Mouse (Mus musculus) lung, embryonic 16.5 days (tissue): ENCODE data around the gene Cebpa. TPM values are rescaled to one million over a fixed set of nuclear protein-coding genes. Genes with fewer than 3 reads are reported as not detected.

Experiments used
- ATAC-seq: fragments of 200-750 bp; cut with Nextera tagmentation; 2 replicates; pipeline ENCODE4 v1.8.0; 2017; ENCODE audit warnings: low read depth, mild to moderate bottlenecking, moderate library complexity
- H3K27ac ChIP-seq: fragments of 300-500 bp; sonication (generic); 2 replicates; pipeline ENCODE4 v1.5.1; 2014; ENCODE audit warnings: mild to moderate bottlenecking, control low read depth, low read length
- H3K27me3 ChIP-seq: fragments of 300-500 bp; sonication (generic); 2 replicates; pipeline ENCODE4 v1.6.1; 2014; ENCODE audit warnings: low read depth, low read length, mixed read lengths; ENCODE audit not compliant: control insufficient read depth, insufficient read depth
- H3K36me3 ChIP-seq: fragments of 300-500 bp; sonication (generic); 2 replicates; pipeline ENCODE4 v1.6.1; 2014; ENCODE audit warnings: low read length; ENCODE audit not compliant: control insufficient read depth, insufficient read depth
- H3K4me1 ChIP-seq: fragments of 300-500 bp; sonication (generic); replicated peaks from 2 replicates; pipeline ENCODE4 v1.6.1; 2014; ENCODE audit warnings: low read length, mixed read lengths; ENCODE audit not compliant: control insufficient read depth, insufficient read depth
- H3K4me2 ChIP-seq: fragments of 300-500 bp; sonication (generic); 2 replicates; pipeline ENCODE4 v1.6.1; 2014; ENCODE audit warnings: low read depth, low read length, control low read depth
- H3K4me3 ChIP-seq: fragments of 300-500 bp; sonication (generic); 2 replicates; pipeline ENCODE4 v1.5.1; 2014; ENCODE audit warnings: mild to moderate bottlenecking, low read length, control low read depth
- H3K9ac ChIP-seq: fragments of 300-500 bp; sonication (generic); 2 replicates; pipeline ENCODE4 v1.6.1; 2014; ENCODE audit warnings: low read length, control low read depth
- H3K9me3 ChIP-seq: fragments of 300-500 bp; sonication (generic); 2 replicates; pipeline ENCODE4 v1.6.1; 2016; ENCODE audit warnings: low read length; ENCODE audit not compliant: control insufficient read depth
- WGBS: fragments of 180-500 bp; shearing (Covaris S2); extraction: QIAGEN DNeasy Blood & Tissue Kit; methylation state at CpG from one replicate; pipeline ENCODE4 v1.1.7; 2014; 5-methylcytosine and 5-hydroxymethylcytosine counted together
- polyA plus RNA-seq: library from polyadenylated mRNA; unstranded; fragments of >200 nt; fragmentation: Nextera tagmentation; extraction: Ambion mirVana; gene quantifications from 2 replicates; pipeline ENCODE4 v1.2.1, GENCODE M21; 2015

Cebpa gene
- polyA plus RNA-seq, 1 experiment from 2014 or later = 7.5 TPM

- Histone ChIP-seq H3K4me1 (peaks cover 39% of the 10 kb centered on the region), H3K36me3 (no peaks in the 10 kb centered on the region), H3K27me3 (peaks cover 6% of the 10 kb centered on the region; the same call in 1 of the 2 replicates), H3K9me3 (no peaks in the 10 kb centered on the region), H3K4me2 (no peak overlapping the region), H3K4me3 (no peak overlapping the region), H3K9ac (no peak overlapping the region), H3K27ac (no peak overlapping the region)
- ATAC-seq = no peak
- WGBS = 62% methylated on average over 6 of the region's 6 CpGs
Measured at GRCm38 (mm10) chr7:35124745-35125144, 5.7 kb downstream of the Cebpa start.

GRCm38 (mm10) chr7:35125971-35126370, 6.9 kb downstream of the Cebpa start:
- Histone ChIP-seq H3K36me3 (no peaks in the 10 kb centered on the region), H3K27ac (no peak overlapping the region), H3K27me3 (peaks cover 6% of the 10 kb centered on the region; the same call in 1 of the 2 replicates), H3K9me3 (no peaks in the 10 kb centered on the region), H3K4me1 (peaks cover 49% of the 10 kb centered on the region), H3K9ac (no peak overlapping the region), H3K4me3 (no peak overlapping the region), H3K4me2 (no peak overlapping the region)
- no peak for ATAC-seq
- WGBS = 73% methylated on average over 5 of the region's 5 CpGs

GRCm38 (mm10) chr7:35127001-35127400, 7.9 kb downstream of the Cebpa start:
- H3K27me3 ChIP-seq = peaks cover 6% of the 10 kb centered on the region; the same call in 1 of the 2 replicates
- no peak for ATAC-seq
- no peak overlapping the region for H3K27ac ChIP-seq
- peaks cover 42% of the 10 kb centered on the region for H3K4me1 ChIP-seq
- H3K36me3 ChIP-seq = no peaks in the 10 kb centered on the region
- no peak overlapping the region for H3K4me3 ChIP-seq
- H3K4me2 ChIP-seq = no peak overlapping the region
- WGBS = 40% methylated on average over 10 of the region's 10 CpGs
- peaks cover 5% of the 10 kb centered on the region; the same call in 1 of the 2 replicates for H3K9me3 ChIP-seq
- no peak overlapping the region for H3K9ac ChIP-seq

- Histone ChIP-seq H3K36me3 (no peaks in the 10 kb centered on the region), H3K27ac (no peak overlapping the region), H3K4me1 (peaks cover 35% of the 10 kb centered on the region), H3K9ac (no peak overlapping the region), H3K4me2 (no peak overlapping the region), H3K27me3 (no peaks in the 10 kb centered on the region), H3K9me3 (peaks cover 5% of the 10 kb centered on the region; the same call in 1 of the 2 replicates), H3K4me3 (no peak overlapping the region)
- 32% methylated on average over 6 of the region's 6 CpGs for WGBS
- ATAC-seq = no peak
Measured at GRCm38 (mm10) chr7:35127721-35128120, 8.6 kb downstream of the Cebpa start.

GRCm38 (mm10) chr7:35128677-35129567, 9.8 kb downstream of the Cebpa start:
- no peaks in the 10 kb centered on the region for H3K27me3 ChIP-seq
- WGBS = 26% methylated on average over 17 of the region's 17 CpGs
- no peaks in the 10 kb centered on the region for H3K36me3 ChIP-seq
- H3K9me3 ChIP-seq = peaks cover 5% of the 10 kb centered on the region; the same call in 1 of the 2 replicates
- peak; percentile 26 for ATAC-seq
- H3K9ac ChIP-seq = no peak overlapping the region
- H3K4me2 ChIP-seq = no peak overlapping the region
- H3K4me1 ChIP-seq = peaks cover 32% of the 10 kb centered on the region
- H3K27ac ChIP-seq = 0 out of 2 replicates have a peak overlapping the region, but pooled peaks have one; percentile 32
- H3K4me3 ChIP-seq = no peak overlapping the region

GRCm38 (mm10) chr7:35130059-35130738, 11.1 kb downstream of the Cebpa start:
- peaks cover 5% of the 10 kb centered on the region; the same call in 1 of the 2 replicates for H3K9me3 ChIP-seq
- H3K4me3 ChIP-seq = no peak overlapping the region
- ATAC-seq = peak; percentile 53
- no peaks in the 10 kb centered on the region for H3K27me3 ChIP-seq
- no peak overlapping the region for H3K27ac ChIP-seq
- H3K4me1 ChIP-seq = peaks cover 41% of the 10 kb centered on the region
- no peaks in the 10 kb centered on the region for H3K36me3 ChIP-seq
- H3K4me2 ChIP-seq = no peak overlapping the region
- no peak overlapping the region for H3K9ac ChIP-seq
- WGBS = 73% methylated on average over 13 of the region's 13 CpGs

GRCm38 (mm10) chr7:35130888-35131287, 11.8 kb downstream of the Cebpa start:
- no peak for ATAC-seq
- H3K4me1 ChIP-seq = peaks cover 41% of the 10 kb centered on the region
- no peak overlapping the region for H3K4me2 ChIP-seq
- no peak overlapping the region for H3K9ac ChIP-seq
- H3K4me3 ChIP-seq = no peak overlapping the region
- 0 out of 2 replicates have a peak overlapping the region, but pooled peaks have one; percentile 14 for H3K27ac ChIP-seq
- peaks cover 5% of the 10 kb centered on the region; the same call in 1 of the 2 replicates for H3K9me3 ChIP-seq
- H3K36me3 ChIP-seq = no peaks in the 10 kb centered on the region
- no peaks in the 10 kb centered on the region for H3K27me3 ChIP-seq
- WGBS = 47% methylated on average over 5 of the region's 5 CpGs

- Histone ChIP-seq H3K27ac (no peak overlapping the region), H3K27me3 (no peaks in the 10 kb centered on the region), H3K36me3 (no peaks in the 10 kb centered on the region), H3K4me3 (no peak overlapping the region), H3K4me1 (peaks cover 41% of the 10 kb centered on the region), H3K9ac (no peak overlapping the region), H3K9me3 (peaks cover 5% of the 10 kb centered on the region; the same call in 1 of the 2 replicates), H3K4me2 (no peak overlapping the region)
- ATAC-seq = no peak
- WGBS = 94% methylated on average over 9 of the region's 9 CpGs
Measured at GRCm38 (mm10) chr7:35131601-35132000, 12.5 kb downstream of the Cebpa start.

- Histone ChIP-seq H3K4me1 (peaks cover 23% of the 10 kb centered on the region), H3K4me2 (no peak overlapping the region), H3K9ac (no peak overlapping the region), H3K27me3 (no peaks in the 10 kb centered on the region), H3K4me3 (no peak overlapping the region), H3K27ac (no peak overlapping the region), H3K36me3 (no peaks in the 10 kb centered on the region), H3K9me3 (peaks cover 5% of the 10 kb centered on the region; the same call in 1 of the 2 replicates)
- WGBS = 21% methylated on average over 5 of the region's 5 CpGs
- peak; percentile 68 for ATAC-seq
Measured at GRCm38 (mm10) chr7:35134621-35135020, 15.5 kb downstream of the Cebpa start.
